Mouse (Mus musculus) urinary bladder, postnatal 14 days (tissue): ENCODE measurements at regions not wholly inside any gene's neighbourhood (a gene's known extent, or its start where the extent isn't known, plus 50 kb on each side); places are given as distances from the start of the nearest gene placed in this dataset.

Source experiments
- DNase-seq: peaks from one replicate; pipeline ENCODE4 v3.0.0; 2021; ENCODE audit warnings: low spot score

- no peak for DNase-seq
Observed at GRCm38 (mm10) chr10:23480474-23480873, 129.9 kb upstream of the Eya4 start.

- DNase-seq = no peak
Observed at GRCm38 (mm10) chr10:23478902-23479301, 128.3 kb upstream of the Eya4 start.

GRCm38 (mm10) chr10:23477104-23477503 is 126.5 kb upstream of the Eya4 start:
- DNase-seq = no peak

GRCm38 (mm10) chr10:23450997-23451396 is 100.4 kb upstream of the Eya4 start:
- DNase-seq = no peak

- no peak for DNase-seq
Observed at GRCm38 (mm10) chr10:23450647-23450979, 100.0 kb upstream of the Eya4 start.

GRCm38 (mm10) chr10:23449860-23450646 is 99.5 kb upstream of the Eya4 start:
- no peak for DNase-seq

GRCm38 (mm10) chr10:23448976-23449859 is 98.6 kb upstream of the Eya4 start:
- DNase-seq = no peak

GRCm38 (mm10) chr10:23430376-23430775 is 79.8 kb upstream of the Eya4 start:
- no peak for DNase-seq

- DNase-seq = no peak
Observed at GRCm38 (mm10) chr10:23413794-23414518, 63.4 kb upstream of the Eya4 start.

- DNase-seq = no peak
Observed at GRCm38 (mm10) chr10:23403351-23403938, 52.9 kb upstream of the Eya4 start.
